In the genomic region with DNA sequence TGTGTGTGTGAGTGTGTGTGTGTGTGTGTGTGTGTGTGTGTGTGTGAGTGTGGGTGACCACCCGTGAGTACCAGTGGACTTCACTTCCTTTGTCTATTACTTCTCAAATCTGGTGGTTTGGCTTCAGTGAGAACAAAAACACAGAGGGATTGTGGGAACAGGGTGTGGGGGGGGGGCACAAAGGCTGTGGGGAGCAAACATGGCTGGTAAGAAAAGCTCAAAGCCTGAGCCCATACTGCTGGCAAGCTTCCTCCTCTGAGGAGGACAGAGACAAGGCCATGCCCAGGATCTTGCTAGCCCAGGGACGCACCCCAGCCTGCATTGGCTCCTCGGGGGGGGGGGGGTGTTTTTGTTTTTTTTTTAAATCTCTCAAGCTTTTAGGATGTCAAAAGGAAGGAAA, we compare ENCODE assay signal across 10 mouse cellular contexts. TPM values are rescaled to one million over a fixed set of nuclear protein-coding genes. Genes with fewer than 3 reads are reported as not detected.
A peak's percentile ranks its signal among the peaks of the same experiment; 100 is the strongest.
DNase-seq lines count a peak whose midpoint lies in the region; ATAC-seq lines count a peak whose summit lies in the region.
"Had no signal": no experiment of that assay in that cellular context is flagged by ENCODE, and none has a peak within 500 bp of the region (broad histone marks: within the 10 kb centered on the region; RNA-seq: fewer than 3 reads in every experiment).

No protein-coding gene starts in this region.

- DNase-seq in forebrain, embryonic 11.5 days (ENCODE audit: low spot score): peak; percentile 44
- no peak for DNase-seq in kidney, adult 8-10 months
- no peak for DNase-seq in limb, embryonic 10.5 days (ENCODE audit: low spot score)
- no peak for DNase-seq in adrenal gland, adult 18-20 months (ENCODE audit: low spot score in 2 of 2)

- no peak overlapping the region for H3K4me3 ChIP-seq in forebrain, embryonic 11.5 days (ENCODE audit: low read depth, low read length)
- no peak overlapping the region for H3K4me3 ChIP-seq in forebrain, embryonic 12.5 days (replicated peaks)
- H3K4me3 ChIP-seq in kidney, embryonic 16.5 days (ENCODE audit: low read length): no peak overlapping the region
- H3K4me3 ChIP-seq in brown adipose tissue, adult 24 weeks (ENCODE audit: insufficient read depth, low read depth, low read length): no peak overlapping the region
- no peak overlapping the region for H3K4me3 ChIP-seq in limb, embryonic 10.5 days

- no peak overlapping the region for H3K27ac ChIP-seq in forebrain, embryonic 11.5 days (ENCODE audit: low read depth, low read length)
- H3K27ac ChIP-seq in forebrain, embryonic 12.5 days: no peak overlapping the region
- peak overlapping the region; percentile 63; the same call in 1 of the 2 replicates for H3K27ac ChIP-seq in kidney, embryonic 16.5 days (ENCODE audit: low read length)
- peak overlapping the region; percentile 28; the same call in 1 of the 2 replicates for H3K27ac ChIP-seq in brown adipose tissue, adult 24 weeks (replicated peaks; ENCODE audit: low read depth, low read length)
- H3K27ac ChIP-seq in limb, embryonic 10.5 days: peak overlapping the region; percentile 61

- no peak for ATAC-seq in forebrain, embryonic 11.5 days (replicated peaks; ENCODE audit: low FRiP score)
- no peak for ATAC-seq in forebrain, embryonic 12.5 days (ENCODE audit: low FRiP score)
- no peak for ATAC-seq in kidney, embryonic 16.5 days (ENCODE audit: low FRiP score, low TSS enrichment)
- no peak for ATAC-seq in inflammation-experienced regulatory T-cells, adult 6 months

- no peaks in the 10 kb centered on the region for H3K9me3 ChIP-seq in forebrain, embryonic 11.5 days (ENCODE audit: control insufficient read depth, low read length)
- no peaks in the 10 kb centered on the region for H3K9me3 ChIP-seq in forebrain, embryonic 12.5 days
- H3K9me3 ChIP-seq in kidney, embryonic 16.5 days (ENCODE audit: low read length): no peaks in the 10 kb centered on the region
- H3K9me3 ChIP-seq in limb, embryonic 10.5 days (replicated peaks): no peaks in the 10 kb centered on the region

- no peak overlapping the region; the same call in 1 of the 2 replicates for H3K9ac ChIP-seq in forebrain, embryonic 11.5 days (ENCODE audit: low read length)
- no peak overlapping the region for H3K9ac ChIP-seq in forebrain, embryonic 12.5 days
- no peak overlapping the region for H3K9ac ChIP-seq in kidney, embryonic 16.5 days (replicated peaks; ENCODE audit: low read length)

- H3K36me3 ChIP-seq in forebrain, embryonic 11.5 days (ENCODE audit: control insufficient read depth, insufficient read depth, low read length): no peaks in the 10 kb centered on the region
- no peaks in the 10 kb centered on the region for H3K36me3 ChIP-seq in forebrain, embryonic 12.5 days (replicated peaks)
- H3K36me3 ChIP-seq in kidney, embryonic 16.5 days (ENCODE audit: insufficient read depth, low read length): no peaks in the 10 kb centered on the region
- no peaks in the 10 kb centered on the region for H3K36me3 ChIP-seq in limb, embryonic 10.5 days

- H3K4me1 ChIP-seq in forebrain, embryonic 11.5 days (replicated peaks; ENCODE audit: control insufficient read depth, insufficient read depth, low read length): peaks cover 14% of the 10 kb centered on the region
- H3K4me1 ChIP-seq in forebrain, embryonic 12.5 days: peaks cover 38% of the 10 kb centered on the region
- peaks cover 19% of the 10 kb centered on the region for H3K4me1 ChIP-seq in kidney, embryonic 16.5 days (ENCODE audit: insufficient read depth, low read length)
- peaks cover 5% of the 10 kb centered on the region for H3K4me1 ChIP-seq in brown adipose tissue, adult 24 weeks (ENCODE audit: control insufficient read depth, insufficient read depth, insufficient read length, low read length)
- peaks cover 33% of the 10 kb centered on the region for H3K4me1 ChIP-seq in limb, embryonic 10.5 days

- no peaks in the 10 kb centered on the region for H3K27me3 ChIP-seq in forebrain, embryonic 11.5 days (ENCODE audit: control insufficient read depth, insufficient read depth, low read length)
- H3K27me3 ChIP-seq in forebrain, embryonic 12.5 days: peaks cover 6% of the 10 kb centered on the region; the same call in 1 of the 2 replicates
- no peaks in the 10 kb centered on the region for H3K27me3 ChIP-seq in kidney, embryonic 16.5 days (ENCODE audit: insufficient read depth, low read length)
- H3K27me3 ChIP-seq in limb, embryonic 10.5 days (ENCODE audit: low read depth, poor library complexity, severe bottlenecking): peaks cover 20% of the 10 kb centered on the region

- WGBS in forebrain, embryonic 11.5 days: 76% methylated on average over 3 of the region's 3 CpGs
- WGBS in forebrain, embryonic 12.5 days: 72% methylated on average over 3 of the region's 3 CpGs
- 49% methylated on average over 3 of the region's 3 CpGs for WGBS in kidney, embryonic 16.5 days
- WGBS in limb, embryonic 10.5 days: 96% methylated on average over 3 of the region's 3 CpGs

- no peak overlapping the region for H3K4me2 ChIP-seq in forebrain, embryonic 11.5 days (ENCODE audit: low read depth, low read length, severe bottlenecking)
- H3K4me2 ChIP-seq in forebrain, embryonic 12.5 days: no peak overlapping the region
- H3K4me2 ChIP-seq in kidney, embryonic 16.5 days (replicated peaks; ENCODE audit: low read depth, low read length): no peak overlapping the region

RNA-seq across cellular contexts. Expression of gene Mxra7, which starts 20.3 kb away (rescaled TPM):
- 16.8 and 19.6 TPM in 2 replicates for polyA plus RNA-seq in forebrain, embryonic 11.5 days (2014; fragmentation: Nextera tagmentation; extraction: Ambion mirVana)
- 22.5 and 25.9 TPM in 2 replicates for polyA plus RNA-seq in forebrain, embryonic 12.5 days (2016; fragmentation: Nextera tagmentation; extraction: Ambion mirVana)
- 15.6 and 17.0 TPM in 2 replicates for polyA plus RNA-seq in kidney, embryonic 16.5 days (2015; fragmentation: Nextera tagmentation; extraction: Ambion mirVana)
- polyA plus RNA-seq in brown adipose tissue, adult 24 weeks (2012; ENCODE audit: insufficient read depth, insufficient read length, missing spikeins): 6.6 and 6.9 TPM in 2 replicates
- polyA plus RNA-seq in limb, embryonic 10.5 days (2016; fragmentation: Nextera tagmentation; extraction: Ambion mirVana): 13.9 and 14.9 TPM in 2 replicates
- polyA plus RNA-seq in inflammation-experienced regulatory T-cells, adult 6 months (2017; shearing (Covaris generic)): not detected
- 10 to 100 TPM; 44.3 to 55.9 TPM for total RNA-seq in adrenal gland, adult 18-20 months (2021)

RNA-seq across cellular contexts. Expression of gene St6galnac1, which starts 32.2 kb away (rescaled TPM):
- polyA plus RNA-seq in forebrain, embryonic 11.5 days (2014; fragmentation: Nextera tagmentation; extraction: Ambion mirVana): not detected in 2 replicates
- not detected in 2 replicates for polyA plus RNA-seq in forebrain, embryonic 12.5 days (2016; fragmentation: Nextera tagmentation; extraction: Ambion mirVana)
- not detected in 2 replicates for polyA plus RNA-seq in kidney, embryonic 16.5 days (2015; fragmentation: Nextera tagmentation; extraction: Ambion mirVana)
- polyA plus RNA-seq in brown adipose tissue, adult 24 weeks (2012; ENCODE audit: insufficient read depth, insufficient read length, missing spikeins): not detected in 2 replicates
- not detected in 2 replicates for polyA plus RNA-seq in limb, embryonic 10.5 days (2016; fragmentation: Nextera tagmentation; extraction: Ambion mirVana)
- 10 to 100 TPM in 2 of 3 experiments, 1 to 10 TPM in 1; 9.0 to 17.1 (median 13.5) TPM for polyA plus RNA-seq in inflammation-experienced regulatory T-cells, adult 6 months (2017; shearing (Covaris generic))
- total RNA-seq in adrenal gland, adult 18-20 months (2021): under 1 TPM in 1 of 2 experiments, not detected in 1; 0.32 TPM
- total RNA-seq: hematopoietic stem cell, adult 5-6 weeks had no signal
- polyA plus RNA-seq: liver, embryonic 16.5 days had no signal

RNA-seq across cellular contexts. Expression of gene Mettl23, which starts 35.6 kb away (rescaled TPM):
- polyA plus RNA-seq in forebrain, embryonic 11.5 days (2014; fragmentation: Nextera tagmentation; extraction: Ambion mirVana): 67.6 and 70.4 TPM in 2 replicates
- polyA plus RNA-seq in forebrain, embryonic 12.5 days (2016; fragmentation: Nextera tagmentation; extraction: Ambion mirVana): 65.5 and 65.8 TPM in 2 replicates
- polyA plus RNA-seq in kidney, embryonic 16.5 days (2015; fragmentation: Nextera tagmentation; extraction: Ambion mirVana): 54.9 and 60.6 TPM in 2 replicates
- 70.4 and 80.7 TPM in 2 replicates for polyA plus RNA-seq in brown adipose tissue, adult 24 weeks (2012; ENCODE audit: insufficient read depth, insufficient read length, missing spikeins)
- 56.5 and 59.5 TPM in 2 replicates for polyA plus RNA-seq in limb, embryonic 10.5 days (2016; fragmentation: Nextera tagmentation; extraction: Ambion mirVana)
- polyA plus RNA-seq in inflammation-experienced regulatory T-cells, adult 6 months (2017; shearing (Covaris generic)): 100 to 1,000 TPM; 121 to 151 (median 145) TPM
- 10 to 100 TPM; 32.2 to 32.7 TPM for total RNA-seq in adrenal gland, adult 18-20 months (2021)

RNA-seq across cellular contexts. Expression of gene Jmjd6, which starts 35.7 kb away (rescaled TPM):
- 86.8 and 99.5 TPM in 2 replicates for polyA plus RNA-seq in forebrain, embryonic 11.5 days (2014; fragmentation: Nextera tagmentation; extraction: Ambion mirVana)
- 87.8 and 93.5 TPM in 2 replicates for polyA plus RNA-seq in forebrain, embryonic 12.5 days (2016; fragmentation: Nextera tagmentation; extraction: Ambion mirVana)
- 74.8 and 77.8 TPM in 2 replicates for polyA plus RNA-seq in kidney, embryonic 16.5 days (2015; fragmentation: Nextera tagmentation; extraction: Ambion mirVana)
- 20.9 and 33.7 TPM in 2 replicates for polyA plus RNA-seq in brown adipose tissue, adult 24 weeks (2012; ENCODE audit: insufficient read depth, insufficient read length, missing spikeins)
- polyA plus RNA-seq in limb, embryonic 10.5 days (2016; fragmentation: Nextera tagmentation; extraction: Ambion mirVana): 93.1 and 111 TPM in 2 replicates
- polyA plus RNA-seq in inflammation-experienced regulatory T-cells, adult 6 months (2017; shearing (Covaris generic)): 10 to 100 TPM; 49.7 to 58.8 (median 53.6) TPM
- 10 to 100 TPM; 42.2 to 52.6 TPM for total RNA-seq in adrenal gland, adult 18-20 months (2021)

RNA-seq across cellular contexts. Expression of gene Mfsd11, which starts 44.7 kb away (rescaled TPM):
- polyA plus RNA-seq in forebrain, embryonic 11.5 days (2014; fragmentation: Nextera tagmentation; extraction: Ambion mirVana): 27.9 and 31.0 TPM in 2 replicates
- polyA plus RNA-seq in forebrain, embryonic 12.5 days (2016; fragmentation: Nextera tagmentation; extraction: Ambion mirVana): 33.7 and 40.2 TPM in 2 replicates
- polyA plus RNA-seq in kidney, embryonic 16.5 days (2015; fragmentation: Nextera tagmentation; extraction: Ambion mirVana): 38.8 and 41.2 TPM in 2 replicates
- polyA plus RNA-seq in brown adipose tissue, adult 24 weeks (2012; ENCODE audit: insufficient read depth, insufficient read length, missing spikeins): 21.0 and 27.5 TPM in 2 replicates
- polyA plus RNA-seq in limb, embryonic 10.5 days (2016; fragmentation: Nextera tagmentation; extraction: Ambion mirVana): 17.9 and 22.5 TPM in 2 replicates
- polyA plus RNA-seq in inflammation-experienced regulatory T-cells, adult 6 months (2017; shearing (Covaris generic)): 10 to 100 TPM; 18.7 to 31.0 (median 29.0) TPM
- 10 to 100 TPM; 39.3 to 42.3 TPM for total RNA-seq in adrenal gland, adult 18-20 months (2021)

Comparison
In these comparisons a context has a peak if more than half of its experiments do, and no peak if none do; other contexts are left out.
1. H3K27ac ChIP-seq: peak in kidney, embryonic 16.5 days (single experiment), brown adipose tissue, adult 24 weeks (single experiment) and limb, embryonic 10.5 days (single experiment); none in forebrain, embryonic 11.5 days (single experiment) and forebrain, embryonic 12.5 days (single experiment).
2. RNA of gene St6galnac1, which starts 32.2 kb away (polyA plus RNA-seq): 9.0 to 17.1 TPM in inflammation-experienced regulatory T-cells, adult 6 months; not detected in forebrain, embryonic 11.5 days, not detected in forebrain, embryonic 12.5 days, not detected in kidney, embryonic 16.5 days, not detected in brown adipose tissue, adult 24 weeks and not detected in limb, embryonic 10.5 days; every median in the first group is over 10 times any median in the second.